ENCODE assay signal across 8 mouse cellular contexts in the genomic region with DNA sequence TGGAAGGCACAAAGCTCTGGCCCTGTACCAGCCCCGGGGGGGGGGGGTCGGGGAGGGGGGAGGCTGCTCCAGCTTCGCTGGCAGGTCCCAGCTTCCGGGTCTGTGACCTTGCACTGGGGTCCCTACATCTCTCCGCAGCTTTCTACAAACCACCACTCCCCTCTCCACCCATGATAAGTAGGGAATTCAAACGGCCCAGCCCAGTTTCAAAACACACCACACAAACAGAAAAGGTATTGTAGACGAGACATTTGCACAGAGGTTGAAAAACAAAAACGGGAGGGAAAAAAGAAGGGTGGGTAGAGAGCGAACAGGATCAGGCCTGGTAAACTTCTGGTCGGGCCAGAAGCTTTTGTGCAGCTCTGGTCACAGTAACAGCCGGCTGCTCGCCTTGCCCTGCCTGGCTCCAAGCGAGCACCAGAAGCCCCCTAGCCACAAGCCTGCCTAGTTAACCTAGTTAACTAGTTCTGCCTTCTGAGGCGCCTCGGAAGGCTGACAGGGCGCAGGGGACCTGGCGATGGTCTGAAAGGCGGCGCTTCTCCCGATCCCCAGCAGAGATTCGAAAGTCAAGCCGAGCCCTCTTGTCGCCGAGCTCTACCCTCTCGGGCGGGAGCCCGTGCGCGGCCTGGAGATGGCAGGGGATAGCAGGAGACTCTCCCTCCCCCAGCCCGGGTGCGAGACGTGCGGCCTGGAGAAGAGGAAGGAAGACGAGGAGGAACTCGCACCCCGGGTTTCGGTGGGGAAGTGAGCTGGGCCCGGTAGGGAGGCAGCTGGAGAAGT. TPM values are rescaled to one million over a fixed set of nuclear protein-coding genes. Genes with fewer than 3 reads are reported as not detected.
A peak's percentile ranks its signal among the peaks of the same experiment; 100 is the strongest.
DNase-seq lines count a peak whose midpoint lies in the region; ATAC-seq and TF ChIP-seq lines count a peak whose summit lies in the region.

No protein-coding gene starts in this region.

- H3K36me3 ChIP-seq in hindbrain, postnatal 0 days (ENCODE audit: insufficient read depth, low read length): no peaks in the 10 kb centered on the region
- H3K36me3 ChIP-seq in liver, adult 2 months (ENCODE audit: control insufficient read depth, insufficient read depth, low read length): no peaks in the 10 kb centered on the region
- no peaks in the 10 kb centered on the region for H3K36me3 ChIP-seq in midbrain, embryonic 16.5 days (ENCODE audit: control insufficient read depth, insufficient read depth, low read length)
- H3K36me3 ChIP-seq in stomach, embryonic 15.5 days: no peaks in the 10 kb centered on the region

- peak; percentile 30; the same call in 1 of the 2 replicates for ATAC-seq in hindbrain, postnatal 0 days
- peak; percentile 41 for ATAC-seq in midbrain, embryonic 16.5 days
- peak; percentile 50 for ATAC-seq in stomach, embryonic 15.5 days (ENCODE audit: insufficient read depth, low FRiP score, low read depth)

- H3K4me1 ChIP-seq in bone marrow macrophage, adult 2 months (ENCODE audit: control insufficient read depth, insufficient read depth, low read length): peaks cover 58% of the 10 kb centered on the region
- no peaks in the 10 kb centered on the region for H3K4me1 ChIP-seq in hindbrain, postnatal 0 days (ENCODE audit: insufficient read depth, low read length)
- no peaks in the 10 kb centered on the region for H3K4me1 ChIP-seq in liver, adult 2 months (ENCODE audit: control insufficient read depth, insufficient read depth, low read length)
- H3K4me1 ChIP-seq in midbrain, embryonic 16.5 days (ENCODE audit: control insufficient read depth, insufficient read depth, low read length): peaks cover 14% of the 10 kb centered on the region
- H3K4me1 ChIP-seq in stomach, embryonic 15.5 days: peaks cover 16% of the 10 kb centered on the region

- H3K9ac ChIP-seq in hindbrain, postnatal 0 days (replicated peaks; ENCODE audit: low read length): peak overlapping the region; percentile 45
- H3K9ac ChIP-seq in liver, adult 2 months (ENCODE audit: low read depth, low read length): peak overlapping the region; percentile 49
- peak overlapping the region; percentile 63 for H3K9ac ChIP-seq in midbrain, embryonic 16.5 days (ENCODE audit: low read depth, low read length)
- H3K9ac ChIP-seq in stomach, embryonic 15.5 days: peak overlapping the region; percentile 53

- no peak for DNase-seq in layer of hippocampus, adult 2 months (ENCODE audit: low spot score in 2 of 2)
- no peak for DNase-seq in layer of hippocampus, adult 8-10 months (ENCODE audit: low spot score in 2 of 2)
- peak; percentile 67 for DNase-seq in gastrocnemius, adult 2 months
- DNase-seq in hindbrain, postnatal 0 days (ENCODE audit: low spot score): no peak
- peak; percentile 27 for DNase-seq in liver, adult 2 months (ENCODE audit: extremely low read depth, low read depth, low spot score)

- TF ChIP-seq POLR2A in bone marrow macrophage, adult 2 months (IDR thresholded peaks at IDR 0.05; ENCODE audit: borderline replicate concordance, low read depth, low read length): peak; percentile 85
- TF ChIP-seq POLR2A in liver, adult 2 months (IDR thresholded peaks at IDR 0.05; ENCODE audit: extremely low read depth, insufficient read depth, low read length): no peak

- H3K27me3 ChIP-seq in hindbrain, postnatal 0 days (ENCODE audit: insufficient read depth, low read length): peaks cover 3% of the 10 kb centered on the region; the same call in 1 of the 2 replicates
- no peaks in the 10 kb centered on the region for H3K27me3 ChIP-seq in liver, adult 2 months (ENCODE audit: control insufficient read depth, insufficient read depth, low read length)
- H3K27me3 ChIP-seq in midbrain, embryonic 16.5 days (ENCODE audit: control insufficient read depth, insufficient read depth, low read depth, low read length): no peaks in the 10 kb centered on the region
- no peaks in the 10 kb centered on the region for H3K27me3 ChIP-seq in stomach, embryonic 15.5 days (replicated peaks)

- peak overlapping the region; percentile 57 for H3K4me3 ChIP-seq in layer of hippocampus, adult 2 months
- peak overlapping the region; percentile 88 for H3K4me3 ChIP-seq in bone marrow macrophage, adult 2 months (ENCODE audit: insufficient read depth, low read length)
- H3K4me3 ChIP-seq in gastrocnemius, adult 2 months: peak overlapping the region; percentile 80
- peak overlapping the region; percentile 47 for H3K4me3 ChIP-seq in hindbrain, postnatal 0 days (ENCODE audit: low read length)
- H3K4me3 ChIP-seq in liver, adult 2 months (ENCODE audit: insufficient read depth, low read depth, low read length): peak overlapping the region; percentile 65
- H3K4me3 ChIP-seq in midbrain, embryonic 16.5 days (ENCODE audit: low read depth, low read length): peak overlapping the region; percentile 43
- H3K4me3 ChIP-seq in stomach, embryonic 15.5 days (replicated peaks): peak overlapping the region; percentile 63

- no peaks in the 10 kb centered on the region for H3K79me2 ChIP-seq in liver, adult 2 months (ENCODE audit: control insufficient read depth, insufficient read depth, low read length)

- H3K4me2 ChIP-seq in hindbrain, postnatal 0 days (ENCODE audit: low read depth, low read length): peak overlapping the region; percentile 92
- peak overlapping the region; percentile 92 for H3K4me2 ChIP-seq in midbrain, embryonic 16.5 days (ENCODE audit: low read length)
- H3K4me2 ChIP-seq in stomach, embryonic 15.5 days: peak overlapping the region; percentile 85

- TF ChIP-seq CTCF in layer of hippocampus, adult 2 months (conservative IDR thresholded peaks at IDR 0.05): no peak
- TF ChIP-seq CTCF in bone marrow macrophage, adult 2 months (IDR thresholded peaks at IDR 0.05; ENCODE audit: low read depth, low read length): no peak
- TF ChIP-seq CTCF in gastrocnemius, adult 2 months (IDR thresholded peaks at IDR 0.05): no peak
- no peak for TF ChIP-seq CTCF in hindbrain, postnatal 0 days (IDR thresholded peaks at IDR 0.05; ENCODE audit: low read depth)
- TF ChIP-seq CTCF in liver, adult 2 months (IDR thresholded peaks at IDR 0.05; ENCODE audit: low read depth, low read length): no peak

- 5% methylated on average over 38 of the region's 38 CpGs for WGBS in hindbrain, postnatal 0 days
- WGBS in liver, adult 2 months: 6% methylated on average over 38 of the region's 38 CpGs
- WGBS in midbrain, embryonic 16.5 days: 2% methylated on average over 36 of the region's 38 CpGs
- WGBS in stomach, embryonic 15.5 days: 1% methylated on average over 38 of the region's 38 CpGs

- intact Hi-C loops in gastrocnemius, adult 2 months (cut with DNase I): no loop called here

- H3K27ac ChIP-seq in layer of hippocampus, adult 2 months: peak overlapping the region; percentile 57; the same call in 1 of the 2 replicates
- H3K27ac ChIP-seq in bone marrow macrophage, adult 2 months (ENCODE audit: insufficient read depth, low read depth, low read length): peak overlapping the region; percentile 99
- H3K27ac ChIP-seq in gastrocnemius, adult 2 months: peak overlapping the region; percentile 88
- H3K27ac ChIP-seq in hindbrain, postnatal 0 days: peak overlapping the region; percentile 62; the same call in 1 of the 2 replicates
- H3K27ac ChIP-seq in liver, adult 2 months (replicated peaks; ENCODE audit: insufficient read depth, low read depth, low read length): peak overlapping the region; percentile 56
- H3K27ac ChIP-seq in midbrain, embryonic 16.5 days (ENCODE audit: low read length): no peak overlapping the region; the same call in 1 of the 2 replicates
- peak overlapping the region; percentile 88 for H3K27ac ChIP-seq in stomach, embryonic 15.5 days

- no peaks in the 10 kb centered on the region for H3K9me3 ChIP-seq in hindbrain, postnatal 0 days (ENCODE audit: low read length)
- H3K9me3 ChIP-seq in midbrain, embryonic 16.5 days (replicated peaks; ENCODE audit: control insufficient read depth, low read length, poor library complexity, severe bottlenecking): no peaks in the 10 kb centered on the region
- H3K9me3 ChIP-seq in stomach, embryonic 15.5 days: no peaks in the 10 kb centered on the region

RNA-seq across cellular contexts. Expression of gene Cmtm7, which starts 0.7 kb away (rescaled TPM):
- total RNA-seq in layer of hippocampus, adult 2 months (2021): 1 to 10 TPM; 4.3 to 4.8 TPM
- 1 to 10 TPM; 3.4 to 7.4 (median 5.3) TPM for total RNA-seq in layer of hippocampus, adult 8-10 months (2022)
- 184 and 192 TPM in 2 replicates for polyA plus RNA-seq in bone marrow macrophage, adult 2 months (2012; ENCODE audit: insufficient read depth, insufficient read length, missing spikeins)
- total RNA-seq in gastrocnemius, adult 2 months (2021): 1 to 10 TPM; 3.9 to 5.5 TPM
- 14.3 and 21.1 TPM in 2 replicates for total RNA-seq in hindbrain, postnatal 0 days (2014; rRNA removed)
- polyA plus RNA-seq in hindbrain, postnatal 0 days (2015; fragmentation: Nextera tagmentation; extraction: Ambion mirVana): 10.2 and 11.8 TPM in 2 replicates
- 5.3 and 6.2 TPM in 2 replicates for total RNA-seq in liver, adult 2 months (2014; rRNA removed)
- polyA plus RNA-seq in liver, adult 2 months (2012; rRNA removed): 10.5 and 17.3 TPM in 2 replicates
- 7.2 and 10.4 TPM in 2 replicates for polyA plus RNA-seq in midbrain, embryonic 16.5 days (2015; fragmentation: Nextera tagmentation; extraction: Ambion mirVana)
- polyA plus RNA-seq in stomach, embryonic 15.5 days (2015; fragmentation: Nextera tagmentation; extraction: Ambion mirVana): 103 and 105 TPM in 2 replicates

RNA-seq across cellular contexts. Expression of gene Cmtm6, which starts 50.0 kb away (rescaled TPM):
- total RNA-seq in layer of hippocampus, adult 2 months (2021): 10 to 100 TPM; 19.2 to 25.6 TPM
- total RNA-seq in layer of hippocampus, adult 8-10 months (2022): 10 to 100 TPM; 19.3 to 33.9 (median 25.7) TPM
- 95.2 and 96.3 TPM in 2 replicates for polyA plus RNA-seq in bone marrow macrophage, adult 2 months (2012; ENCODE audit: insufficient read depth, insufficient read length, missing spikeins)
- 1 to 10 TPM; 7.3 to 7.9 TPM for total RNA-seq in gastrocnemius, adult 2 months (2021)
- 15.2 and 17.9 TPM in 2 replicates for total RNA-seq in hindbrain, postnatal 0 days (2014; rRNA removed)
- polyA plus RNA-seq in hindbrain, postnatal 0 days (2015; fragmentation: Nextera tagmentation; extraction: Ambion mirVana): 23.9 and 24.8 TPM in 2 replicates
- 56.0 and 58.8 TPM in 2 replicates for total RNA-seq in liver, adult 2 months (2014; rRNA removed)
- polyA plus RNA-seq in liver, adult 2 months (2012; rRNA removed): 54.7 and 69.0 TPM in 2 replicates
- 18.7 TPM in 2 replicates for polyA plus RNA-seq in midbrain, embryonic 16.5 days (2015; fragmentation: Nextera tagmentation; extraction: Ambion mirVana)
- polyA plus RNA-seq in stomach, embryonic 15.5 days (2015; fragmentation: Nextera tagmentation; extraction: Ambion mirVana): 58.7 and 60.9 TPM in 2 replicates

Comparison
In these comparisons a context has a peak if more than half of its experiments do, and no peak if none do; other contexts are left out.
1. DNase-seq: peak in gastrocnemius, adult 2 months (single experiment) and liver, adult 2 months (single experiment); none in layer of hippocampus, adult 2 months (0 of 2), layer of hippocampus, adult 8-10 months (0 of 2) and hindbrain, postnatal 0 days (single experiment).
2. Peak in every context shown above with its lines, with median percentiles within 50 percentile points of each other: H3K4me3 ChIP-seq, ATAC-seq, H3K4me2 ChIP-seq and H3K9ac ChIP-seq.